Mouse (Mus musculus): Measurements from ENCODE around the gene Foxo3. TPM values are rescaled to one million over a fixed set of nuclear protein-coding genes. Genes with fewer than 3 reads are reported as not detected.

Foxo3 gene
- total and polyA plus RNA-seq, 2 experiments from 2014 or later = 5.4 to 51.9 TPM

- H3K4me3 ChIP-seq (ENCODE audit: low read depth, low read length) = no peak overlapping the region
- TF ChIP-seq CTCF (IDR thresholded peaks at IDR 0.05; ENCODE audit: low read depth) (no peak), EP300 (IDR thresholded peaks at IDR 0.05; ENCODE audit: low read depth) (no peak)
- H3K36me3 ChIP-seq (replicated peaks; ENCODE audit: control insufficient read depth, insufficient read depth, low read length) = no peaks in the 10 kb centered on the region
- H3K9me3 ChIP-seq (replicated peaks; ENCODE audit: control insufficient read depth, low read length) = no peaks in the 10 kb centered on the region
- H3K9ac ChIP-seq (replicated peaks; ENCODE audit: low read depth, low read length) = no peak overlapping the region
- WGBS = 84% methylated on average over 18 of the region's 18 CpGs
- H3K4me1 ChIP-seq (ENCODE audit: control insufficient read depth, insufficient read depth) = peaks cover 37% of the 10 kb centered on the region
- H3K27me3 ChIP-seq (ENCODE audit: control insufficient read depth, insufficient read depth, low read length) = no peaks in the 10 kb centered on the region
- no peak overlapping the region for H3K27ac ChIP-seq (ENCODE audit: low read depth)
- ATAC-seq (ENCODE audit: insufficient read depth, low read depth) (no peak), DNase-seq (ENCODE audit: low spot score) (no peak)
- H3K4me2 ChIP-seq (ENCODE audit: low read depth, low read length) = no peak overlapping the region
Measured at GRCm38 (mm10) chr10:42225184-42225935, 51.2 kb downstream of the Foxo3 start.

- TF ChIP-seq EP300 (IDR thresholded peaks at IDR 0.05; ENCODE audit: low read depth) = no peak
- TF ChIP-seq CTCF (IDR thresholded peaks at IDR 0.05; ENCODE audit: low read depth) = no peak
- ATAC-seq (ENCODE audit: insufficient read depth, low read depth) (no peak), DNase-seq (ENCODE audit: low spot score) (no peak)
- Histone ChIP-seq H3K27ac (ENCODE audit: low read depth) (no peak overlapping the region), H3K36me3 (replicated peaks; ENCODE audit: control insufficient read depth, insufficient read depth, low read length) (no peaks in the 10 kb centered on the region), H3K9ac (replicated peaks; ENCODE audit: low read depth, low read length) (no peak overlapping the region), H3K27me3 (ENCODE audit: control insufficient read depth, insufficient read depth, low read length) (no peaks in the 10 kb centered on the region), H3K4me3 (ENCODE audit: low read depth, low read length) (no peak overlapping the region), H3K9me3 (replicated peaks; ENCODE audit: control insufficient read depth, low read length) (no peaks in the 10 kb centered on the region), H3K4me1 (ENCODE audit: control insufficient read depth, insufficient read depth) (peaks cover 16% of the 10 kb centered on the region), H3K4me2 (ENCODE audit: low read depth, low read length) (no peak overlapping the region)
- WGBS = 68% methylated on average over 11 of the region's 11 CpGs
Measured at GRCm38 (mm10) chr10:42221996-42222395, 54.6 kb downstream of the Foxo3 start.

GRCm38 (mm10) chr10:42221136-42221891 is 55.2 kb downstream of the Foxo3 start:
- 77% methylated on average over 19 of the region's 19 CpGs for WGBS
- DNase-seq (ENCODE audit: low spot score) (no peak), ATAC-seq (ENCODE audit: insufficient read depth, low read depth) (no peak)
- Histone ChIP-seq H3K27ac (ENCODE audit: low read depth) (no peak overlapping the region), H3K9me3 (replicated peaks; ENCODE audit: control insufficient read depth, low read length) (no peaks in the 10 kb centered on the region), H3K4me2 (ENCODE audit: low read depth, low read length) (no peak overlapping the region), H3K36me3 (replicated peaks; ENCODE audit: control insufficient read depth, insufficient read depth, low read length) (no peaks in the 10 kb centered on the region), H3K9ac (replicated peaks; ENCODE audit: low read depth, low read length) (no peak overlapping the region), H3K4me1 (ENCODE audit: control insufficient read depth, insufficient read depth) (peaks cover 16% of the 10 kb centered on the region), H3K27me3 (ENCODE audit: control insufficient read depth, insufficient read depth, low read length) (no peaks in the 10 kb centered on the region), H3K4me3 (ENCODE audit: low read depth, low read length) (no peak overlapping the region)
- TF ChIP-seq CTCF (IDR thresholded peaks at IDR 0.05; ENCODE audit: low read depth) = no peak
- no peak for TF ChIP-seq EP300 (IDR thresholded peaks at IDR 0.05; ENCODE audit: low read depth)

GRCm38 (mm10) chr10:42220418-42220952 is 56.1 kb downstream of the Foxo3 start:
- Histone ChIP-seq H3K9me3 (replicated peaks; ENCODE audit: control insufficient read depth, low read length) (no peaks in the 10 kb centered on the region), H3K4me1 (ENCODE audit: control insufficient read depth, insufficient read depth) (peaks cover 16% of the 10 kb centered on the region), H3K4me2 (ENCODE audit: low read depth, low read length) (no peak overlapping the region), H3K27me3 (ENCODE audit: control insufficient read depth, insufficient read depth, low read length) (no peaks in the 10 kb centered on the region), H3K4me3 (ENCODE audit: low read depth, low read length) (no peak overlapping the region), H3K27ac (ENCODE audit: low read depth) (no peak overlapping the region), H3K9ac (replicated peaks; ENCODE audit: low read depth, low read length) (no peak overlapping the region), H3K36me3 (replicated peaks; ENCODE audit: control insufficient read depth, insufficient read depth, low read length) (no peaks in the 10 kb centered on the region; the same call in 1 of the 2 replicates)
- TF ChIP-seq EP300 (IDR thresholded peaks at IDR 0.05; ENCODE audit: low read depth) (no peak), CTCF (IDR thresholded peaks at IDR 0.05; ENCODE audit: low read depth) (no peak)
- ATAC-seq (ENCODE audit: insufficient read depth, low read depth) (no peak), DNase-seq (ENCODE audit: low spot score) (no peak)
- 43% methylated on average over 5 of the region's 5 CpGs for WGBS

GRCm38 (mm10) chr10:42211407-42211806 is 65.1 kb downstream of the Foxo3 start:
- 0 out of 2 replicates have a peak, but pooled peaks have one; percentile 8 for ATAC-seq (ENCODE audit: insufficient read depth, low read depth)
- WGBS = 37% methylated on average over 7 of the region's 7 CpGs
- H3K27ac ChIP-seq (ENCODE audit: low read depth) = 0 out of 2 replicates have a peak overlapping the region, but pooled peaks have one; percentile 25

More at GRCm38 (mm10) chr10:42211407-42211806, 65.1 kb downstream of the Foxo3 start:
- no peaks in the 10 kb centered on the region; the same call in 1 of the 2 replicates for H3K36me3 ChIP-seq (replicated peaks; ENCODE audit: control insufficient read depth, insufficient read depth, low read length)
- H3K4me3 ChIP-seq (ENCODE audit: low read depth, low read length) = no peak overlapping the region
- no peak for TF ChIP-seq CTCF (IDR thresholded peaks at IDR 0.05; ENCODE audit: low read depth)
- no peak for TF ChIP-seq EP300 (IDR thresholded peaks at IDR 0.05; ENCODE audit: low read depth)
- no peaks in the 10 kb centered on the region for H3K9me3 ChIP-seq (replicated peaks; ENCODE audit: control insufficient read depth, low read length)
- no peak for DNase-seq (ENCODE audit: low spot score)
- no peak overlapping the region for H3K9ac ChIP-seq (replicated peaks; ENCODE audit: low read depth, low read length)
- no peaks in the 10 kb centered on the region for H3K27me3 ChIP-seq (ENCODE audit: control insufficient read depth, insufficient read depth, low read length)
- H3K4me1 ChIP-seq (ENCODE audit: control insufficient read depth, insufficient read depth) = peaks cover 14% of the 10 kb centered on the region
- H3K4me2 ChIP-seq (ENCODE audit: low read depth, low read length) = no peak overlapping the region
